Mouse (Mus musculus) embryonic facial prominence, embryonic 13.5 days (tissue): ENCODE results near the gene Slc16a11. TPM values are rescaled to one million over a fixed set of nuclear protein-coding genes. Genes with fewer than 3 reads are reported as not detected.
"Not testable (repeated sequence)": the region's sequence is repeated elsewhere in the genome, so short reads cannot be mapped to it uniquely, and the experiment has no call there.

Source experiments
- ATAC-seq: fragments of 200-750 bp; cut with Nextera tagmentation; 2 replicates; pipeline ENCODE4 v1.8.0; 2017; ENCODE audit warnings: low read depth; ENCODE audit not compliant: insufficient number of reproducible peaks, insufficient read depth, low FRiP score, low TSS enrichment
- H3K27ac ChIP-seq: fragments of 300-500 bp; sonication (generic); 2 replicates; pipeline ENCODE4 v1.5.1; 2015; ENCODE audit warnings: moderate library complexity, mild to moderate bottlenecking, inconsistent platforms
- H3K27me3 ChIP-seq: fragments of 300-500 bp; sonication (generic); 2 replicates; pipeline ENCODE4 v1.6.1; 2015; ENCODE audit warnings: mild to moderate bottlenecking, inconsistent platforms
- H3K36me3 ChIP-seq: fragments of 300-500 bp; sonication (generic); 2 replicates; pipeline ENCODE4 v1.6.1; 2015; ENCODE audit warnings: mild to moderate bottlenecking, inconsistent platforms
- H3K4me1 ChIP-seq: fragments of 300-500 bp; sonication (generic); 2 replicates; pipeline ENCODE4 v1.6.1; 2015; ENCODE audit warnings: inconsistent platforms
- H3K4me2 ChIP-seq: fragments of 300-500 bp; sonication (generic); 2 replicates; pipeline ENCODE4 v1.6.1; 2015; ENCODE audit warnings: moderate library complexity, mild to moderate bottlenecking, inconsistent platforms
- H3K4me3 ChIP-seq: fragments of 300-500 bp; sonication (generic); 2 replicates; pipeline ENCODE4 v1.5.1; 2015; ENCODE audit warnings: mild to moderate bottlenecking, inconsistent platforms
- H3K9ac ChIP-seq: fragments of 300-500 bp; sonication (generic); 2 replicates; pipeline ENCODE4 v1.6.1; 2015; ENCODE audit warnings: mild to moderate bottlenecking, inconsistent platforms
- H3K9me3 ChIP-seq: fragments of 300-500 bp; sonication (generic); 2 replicates; pipeline ENCODE4 v1.6.1; 2016; ENCODE audit warnings: inconsistent platforms
- WGBS: fragments of 180-500 bp; shearing (Covaris S2); methylation state at CpG from one replicate; pipeline ENCODE4 v1.1.7; 2015; ENCODE audit warnings: mixed read lengths; 5-methylcytosine and 5-hydroxymethylcytosine counted together
- polyA plus RNA-seq: library from polyadenylated mRNA; unstranded; fragments of >200 nt; fragmentation: Nextera tagmentation; extraction: Ambion mirVana; gene quantifications from 2 replicates; pipeline ENCODE4 v1.2.1, GENCODE M21; 2015

Gene Slc16a11
- polyA plus RNA-seq: 1.9 and 3.5 TPM in 2 replicates

- Histone ChIP-seq H3K27ac (no peak within 1 kb of the TSS), H3K27me3 (peaks cover 60% of the 10 kb centered on the region), H3K4me2 (peak within 1 kb of the TSS; percentile 76), H3K9me3 (no peaks in the 10 kb centered on the region), H3K4me1 (peaks cover 20% of the 10 kb centered on the region), H3K36me3 (peaks cover 6% of the 10 kb centered on the region), H3K9ac (0 out of 2 replicates have a peak within 1 kb of the TSS, but pooled peaks have one; percentile 70), H3K4me3 (peak within 1 kb of the TSS; percentile 42; the same call in 1 of the 2 replicates)
- 61% methylated on average over 6 of the region's 6 CpGs for WGBS
- no peak for ATAC-seq
These were observed at the start of gene Slc16a11 for GRCm38 (mm10) chr11:70212423-70212822. Slc16a11 (plus strand) TSS chr11:70212752.

- no peak overlapping the region for H3K4me2 ChIP-seq
- H3K4me1 ChIP-seq: no peaks in the 10 kb centered on the region
- H3K4me3 ChIP-seq: no peak overlapping the region
- H3K36me3 ChIP-seq: no peaks in the 10 kb centered on the region
- 73% methylated on average over 16 of the region's 16 CpGs for WGBS
- H3K9me3 ChIP-seq: no peaks in the 10 kb centered on the region
- H3K27ac ChIP-seq: no peak overlapping the region
- ATAC-seq: no peak
- no peaks in the 10 kb centered on the region for H3K27me3 ChIP-seq
- no peak overlapping the region for H3K9ac ChIP-seq
These were observed 46.3 kb upstream of the Slc16a11 start for GRCm38 (mm10) chr11:70165972-70166921.

- Histone ChIP-seq H3K9me3 (no peaks in the 10 kb centered on the region), H3K36me3 (no peaks in the 10 kb centered on the region), H3K9ac (no peak overlapping the region), H3K4me3 (no peak overlapping the region), H3K27me3 (no peaks in the 10 kb centered on the region), H3K27ac (no peak overlapping the region), H3K4me1 (no peaks in the 10 kb centered on the region), H3K4me2 (no peak overlapping the region)
- WGBS: 57% methylated on average over 7 of the region's 7 CpGs
- no peak for ATAC-seq
These were observed 44.4 kb upstream of the Slc16a11 start for GRCm38 (mm10) chr11:70168136-70168535.

GRCm38 (mm10) chr11:70169471-70169870 is 43.1 kb upstream of the Slc16a11 start:
- H3K9ac ChIP-seq, H3K4me3 ChIP-seq, H3K27me3 ChIP-seq, H3K36me3 ChIP-seq, H3K27ac ChIP-seq, H3K9me3 ChIP-seq, H3K4me1 ChIP-seq, ATAC-seq, H3K4me2 ChIP-seq: not testable (repeated sequence)
- 89% methylated on average over 7 of the region's 7 CpGs for WGBS

GRCm38 (mm10) chr11:70170291-70170690 is 42.3 kb upstream of the Slc16a11 start:
- WGBS: 76% methylated on average over 7 of the region's 7 CpGs
- H3K27me3 ChIP-seq: no peaks in the 10 kb centered on the region
- ATAC-seq: no peak
- H3K4me3 ChIP-seq: no peak overlapping the region
- no peaks in the 10 kb centered on the region for H3K9me3 ChIP-seq
- H3K9ac ChIP-seq: no peak overlapping the region
- no peaks in the 10 kb centered on the region for H3K4me1 ChIP-seq
- no peaks in the 10 kb centered on the region for H3K36me3 ChIP-seq
- H3K27ac ChIP-seq: no peak overlapping the region
- H3K4me2 ChIP-seq: no peak overlapping the region

GRCm38 (mm10) chr11:70171181-70171580 is 41.4 kb upstream of the Slc16a11 start:
- no peak overlapping the region for H3K9ac ChIP-seq
- no peaks in the 10 kb centered on the region for H3K27me3 ChIP-seq
- no peaks in the 10 kb centered on the region for H3K36me3 ChIP-seq
- ATAC-seq: no peak
- H3K27ac ChIP-seq: no peak overlapping the region
- no peak overlapping the region for H3K4me3 ChIP-seq
- H3K4me1 ChIP-seq: no peaks in the 10 kb centered on the region
- WGBS: 81% methylated on average over 7 of the region's 7 CpGs
- H3K4me2 ChIP-seq: no peak overlapping the region
- no peaks in the 10 kb centered on the region for H3K9me3 ChIP-seq

- H3K4me2 ChIP-seq: no peak overlapping the region
- no peaks in the 10 kb centered on the region for H3K36me3 ChIP-seq
- no peak overlapping the region for H3K4me3 ChIP-seq
- no peak for ATAC-seq
- no peak overlapping the region for H3K27ac ChIP-seq
- no peaks in the 10 kb centered on the region for H3K27me3 ChIP-seq
- H3K4me1 ChIP-seq: no peaks in the 10 kb centered on the region
- H3K9me3 ChIP-seq: no peaks in the 10 kb centered on the region
- no peak overlapping the region for H3K9ac ChIP-seq
- WGBS: 43% methylated on average over 3 of the region's 3 CpGs
These were observed 40.7 kb upstream of the Slc16a11 start for GRCm38 (mm10) chr11:70171847-70172246.

- ATAC-seq: no peak
These were observed 40.3 kb upstream of the Slc16a11 start for GRCm38 (mm10) chr11:70172298-70172697.

GRCm38 (mm10) chr11:70174491-70174890 is 38.1 kb upstream of the Slc16a11 start:
- Histone ChIP-seq H3K36me3 (no peaks in the 10 kb centered on the region), H3K9ac (no peak overlapping the region), H3K27ac (no peak overlapping the region), H3K9me3 (no peaks in the 10 kb centered on the region), H3K27me3 (no peaks in the 10 kb centered on the region), H3K4me1 (no peaks in the 10 kb centered on the region), H3K4me2 (no peak overlapping the region), H3K4me3 (no peak overlapping the region)
- 75% methylated on average over 4 of the region's 4 CpGs for WGBS
- ATAC-seq: no peak

More at GRCm38 (mm10) chr11:70172298-70172697, 40.3 kb upstream of the Slc16a11 start:
- no peaks in the 10 kb centered on the region for H3K9me3 ChIP-seq
- no peaks in the 10 kb centered on the region for H3K4me1 ChIP-seq
- H3K4me2 ChIP-seq: no peak overlapping the region
- H3K27ac ChIP-seq: no peak overlapping the region
- H3K9ac ChIP-seq: no peak overlapping the region
- H3K27me3 ChIP-seq: no peaks in the 10 kb centered on the region
- WGBS: 52% methylated on average over 5 of the region's 5 CpGs
- no peaks in the 10 kb centered on the region for H3K36me3 ChIP-seq
- H3K4me3 ChIP-seq: no peak overlapping the region

- Histone ChIP-seq H3K9ac (no peak overlapping the region), H3K9me3 (no peaks in the 10 kb centered on the region), H3K4me1 (no peaks in the 10 kb centered on the region), H3K27ac (no peak overlapping the region), H3K27me3 (no peaks in the 10 kb centered on the region), H3K4me3 (no peak overlapping the region), H3K36me3 (no peaks in the 10 kb centered on the region), H3K4me2 (no peak overlapping the region)
- no peak for ATAC-seq
- 68% methylated on average over 8 of the region's 8 CpGs for WGBS
These were observed 34.9 kb upstream of the Slc16a11 start for GRCm38 (mm10) chr11:70177647-70178046.

GRCm38 (mm10) chr11:70178311-70178710 is 34.2 kb upstream of the Slc16a11 start:
- Histone ChIP-seq H3K9me3 (no peaks in the 10 kb centered on the region), H3K4me1 (no peaks in the 10 kb centered on the region), H3K9ac (no peak overlapping the region), H3K27ac (no peak overlapping the region), H3K4me2 (no peak overlapping the region), H3K4me3 (no peak overlapping the region), H3K36me3 (no peaks in the 10 kb centered on the region), H3K27me3 (no peaks in the 10 kb centered on the region)
- no peak for ATAC-seq
- WGBS: 85% methylated on average over 11 of the region's 11 CpGs

GRCm38 (mm10) chr11:70178756-70179155 is 33.8 kb upstream of the Slc16a11 start:
- no peak overlapping the region for H3K4me2 ChIP-seq
- H3K36me3 ChIP-seq: no peaks in the 10 kb centered on the region
- no peaks in the 10 kb centered on the region for H3K9me3 ChIP-seq
- no peaks in the 10 kb centered on the region for H3K27me3 ChIP-seq
- H3K27ac ChIP-seq: no peak overlapping the region
- no peaks in the 10 kb centered on the region for H3K4me1 ChIP-seq
- ATAC-seq: no peak
- no peak overlapping the region for H3K9ac ChIP-seq
- no peak overlapping the region for H3K4me3 ChIP-seq
- WGBS: 83% methylated on average over 11 of the region's 11 CpGs
